Mouse (Mus musculus) neural tube, embryonic 11.5 days (tissue): ENCODE measurements around the gene Cwc27. TPM values are rescaled to one million over a fixed set of nuclear protein-coding genes. Genes with fewer than 3 reads are reported as not detected.

ENCODE experiments used
- ATAC-seq: fragments of 200-750 bp; cut with Nextera tagmentation; 2 replicates; pipeline ENCODE4 v1.8.0; 2017; ENCODE audit warnings: moderate number of reproducible peaks, mild to moderate bottlenecking, moderate TSS enrichment, moderate library complexity; ENCODE audit not compliant: insufficient read depth, low FRiP score, low TSS enrichment
- DNase-seq: peaks from one replicate; pipeline ENCODE4 v3.0.0-alpha.2; 2015; ENCODE audit warnings: low spot score
- H3K27ac ChIP-seq: fragments of 300-500 bp; sonication (generic); 2 replicates; pipeline ENCODE4 v1.5.1; 2014; ENCODE audit warnings: low read depth, mild to moderate bottlenecking, low read length
- H3K27me3 ChIP-seq: fragments of 300-500 bp; sonication (generic); 2 replicates; pipeline ENCODE4 v1.6.1; 2014; ENCODE audit warnings: mild to moderate bottlenecking, low read length, mixed read lengths; ENCODE audit not compliant: control insufficient read depth, insufficient read depth
- H3K36me3 ChIP-seq: fragments of 300-500 bp; sonication (generic); 2 replicates; pipeline ENCODE4 v1.6.1; 2014; ENCODE audit warnings: mild to moderate bottlenecking, low read length, moderate library complexity, mixed read lengths; ENCODE audit not compliant: control insufficient read depth, insufficient read depth
- H3K4me1 ChIP-seq: fragments of 300-500 bp; sonication (generic); 2 replicates; pipeline ENCODE4 v1.6.1; 2014; ENCODE audit warnings: low read length, mixed read lengths; ENCODE audit not compliant: control insufficient read depth, insufficient read depth
- H3K4me2 ChIP-seq: fragments of 300-500 bp; sonication (generic); 2 replicates; pipeline ENCODE4 v1.6.1; 2014; ENCODE audit warnings: low read depth, mild to moderate bottlenecking, moderate library complexity
- H3K4me3 ChIP-seq: fragments of 300-500 bp; sonication (generic); 2 replicates; pipeline ENCODE4 v1.5.1; 2014; ENCODE audit warnings: low read depth, low read length
- H3K9ac ChIP-seq: fragments of 300-500 bp; sonication (generic); 2 replicates; pipeline ENCODE4 v1.6.1; 2014; ENCODE audit warnings: mild to moderate bottlenecking, low read length
- H3K9me3 ChIP-seq: fragments of 300-500 bp; sonication (generic); 2 replicates; pipeline ENCODE4 v1.6.1; 2016; ENCODE audit warnings: low read length; ENCODE audit not compliant: control insufficient read depth
- WGBS: fragments of 180-500 bp; shearing (Covaris S2); extraction: QIAGEN DNeasy Blood & Tissue Kit; methylation state at CpG from one replicate; pipeline ENCODE4 v1.1.7; 2014; 5-methylcytosine and 5-hydroxymethylcytosine counted together
- polyA plus RNA-seq: library from polyadenylated mRNA; unstranded; fragments of >200 nt; fragmentation: Nextera tagmentation; extraction: Ambion mirVana; gene quantifications from 2 replicates; pipeline ENCODE4 v1.2.1, GENCODE M21; 2014

The Cwc27 gene
- polyA plus RNA-seq, 1 experiment from 2014 or later, result 34.3 TPM

DNA sequence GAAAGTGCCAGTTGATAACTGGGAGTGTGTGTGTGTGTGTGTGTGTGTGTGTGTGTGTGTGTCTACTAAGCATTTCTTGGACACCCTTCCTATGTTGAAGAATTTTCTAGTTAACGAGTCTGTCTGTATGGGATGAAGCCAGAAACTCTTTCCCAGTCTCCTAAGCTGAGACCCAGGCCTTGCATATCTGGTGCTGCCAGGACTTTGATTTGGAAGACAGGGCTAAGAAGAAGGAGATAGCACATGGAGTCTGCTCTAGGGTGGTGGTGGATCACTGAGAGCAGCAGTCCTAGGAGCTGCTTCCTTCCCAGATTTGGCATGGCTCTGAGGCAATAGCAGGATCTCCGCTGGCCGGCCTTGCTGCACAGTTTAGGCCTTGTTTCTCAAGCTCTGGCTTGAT is 215.2 kb downstream of the Cwc27 start:
- H3K9me3 ChIP-seq, result no peaks in the 10 kb centered on the region
- WGBS, result 89% methylated on average over 3 of the region's 3 CpGs
- no peak for ATAC-seq
- H3K4me3 ChIP-seq, result no peak overlapping the region
- H3K27ac ChIP-seq, result no peak overlapping the region
- H3K4me1 ChIP-seq, result no peaks in the 10 kb centered on the region
- no peak for DNase-seq
- H3K36me3 ChIP-seq, result no peaks in the 10 kb centered on the region
- H3K4me2 ChIP-seq, result no peak overlapping the region
- no peak overlapping the region for H3K9ac ChIP-seq
- H3K27me3 ChIP-seq, result no peaks in the 10 kb centered on the region

DNA sequence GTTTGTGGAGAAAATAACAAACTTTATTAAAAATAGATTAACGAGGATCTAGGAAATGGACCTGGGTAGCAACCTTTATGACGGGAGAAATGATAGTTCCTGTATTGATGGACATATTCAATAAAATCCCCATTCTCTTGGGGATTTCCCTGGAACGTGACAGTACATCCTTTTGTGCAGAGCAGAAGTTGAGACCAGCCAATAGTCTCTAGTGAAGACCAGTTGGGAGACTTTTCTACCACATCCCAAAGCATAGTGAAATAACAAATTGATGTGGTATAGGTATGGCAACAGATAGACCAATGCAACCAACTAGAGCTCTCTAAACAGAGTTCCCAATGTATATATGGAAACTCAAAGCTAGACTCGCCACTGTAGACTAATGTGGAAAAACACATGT is 220.7 kb downstream of the Cwc27 start:
- Histone ChIP-seq H3K36me3 (no peaks in the 10 kb centered on the region), H3K27ac (no peak overlapping the region), H3K9ac (no peak overlapping the region), H3K27me3 (no peaks in the 10 kb centered on the region), H3K4me3 (no peak overlapping the region), H3K4me2 (no peak overlapping the region), H3K4me1 (no peaks in the 10 kb centered on the region), H3K9me3 (no peaks in the 10 kb centered on the region)
- no peak for ATAC-seq
- no peak for DNase-seq
- 91% methylated on average over 4 of the region's 4 CpGs for WGBS

DNA sequence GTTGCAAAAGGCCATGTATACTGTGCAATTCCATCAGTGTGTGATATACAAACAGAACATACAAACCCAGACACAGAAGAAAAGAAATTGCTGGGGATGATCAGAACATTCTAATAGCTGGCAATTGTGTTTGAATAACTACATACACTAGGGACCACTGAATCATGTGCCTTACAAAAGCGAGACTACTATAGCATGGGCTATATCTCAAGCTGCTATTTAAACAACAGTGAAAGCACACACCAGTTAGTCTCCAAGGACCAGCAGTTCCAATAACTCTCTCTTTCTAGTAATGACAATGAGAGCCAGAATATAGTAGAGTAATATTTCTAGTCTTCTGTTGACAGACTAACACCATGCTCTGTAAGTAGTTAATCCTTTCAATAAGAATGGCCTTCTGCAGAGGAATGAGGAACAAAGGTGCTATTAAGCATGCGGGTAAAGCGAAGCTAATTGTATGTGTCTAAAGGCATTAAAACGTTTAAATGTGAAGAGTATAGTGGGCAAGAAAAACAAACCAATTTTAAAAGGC is 222.1 kb downstream of the Cwc27 start:
- Histone ChIP-seq H3K27me3 (no peaks in the 10 kb centered on the region), H3K9ac (no peak overlapping the region), H3K4me3 (no peak overlapping the region), H3K4me1 (no peaks in the 10 kb centered on the region), H3K9me3 (no peaks in the 10 kb centered on the region), H3K4me2 (no peak overlapping the region), H3K27ac (no peak overlapping the region), H3K36me3 (no peaks in the 10 kb centered on the region)
- WGBS, result 51% methylated on average over 4 of the region's 4 CpGs
- no peak for DNase-seq
- peak; percentile 63; the same call in 1 of the 2 replicates for ATAC-seq

DNA sequence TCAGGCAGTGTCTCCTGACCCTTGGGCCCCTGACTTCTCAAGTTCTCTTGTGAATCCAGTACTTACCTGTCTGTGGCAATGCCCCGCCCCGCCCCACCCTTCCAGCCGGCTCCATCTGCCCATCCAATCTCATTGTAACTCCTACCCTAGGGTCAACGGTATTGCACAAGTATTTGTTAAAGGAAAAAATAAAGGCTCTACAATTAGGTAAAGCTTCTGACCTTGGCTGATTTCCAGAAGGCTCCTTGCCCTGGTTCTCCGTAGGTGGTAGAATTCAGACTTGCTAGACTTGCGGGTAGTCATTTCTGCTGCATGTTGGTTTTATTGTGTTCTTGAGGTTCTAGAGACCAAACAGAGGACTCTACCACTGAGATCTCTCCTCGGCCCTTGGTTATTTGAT is 226.0 kb downstream of the Cwc27 start:
- H3K27ac ChIP-seq, result no peak overlapping the region
- H3K36me3 ChIP-seq, result no peaks in the 10 kb centered on the region
- H3K27me3 ChIP-seq, result no peaks in the 10 kb centered on the region
- no peak overlapping the region for H3K4me3 ChIP-seq
- no peak overlapping the region for H3K4me2 ChIP-seq
- H3K9ac ChIP-seq, result no peak overlapping the region
- no peaks in the 10 kb centered on the region for H3K4me1 ChIP-seq
- 91% methylated on average over 7 of the region's 7 CpGs for WGBS
- ATAC-seq, result no peak
- no peak for DNase-seq
- H3K9me3 ChIP-seq, result no peaks in the 10 kb centered on the region

DNA sequence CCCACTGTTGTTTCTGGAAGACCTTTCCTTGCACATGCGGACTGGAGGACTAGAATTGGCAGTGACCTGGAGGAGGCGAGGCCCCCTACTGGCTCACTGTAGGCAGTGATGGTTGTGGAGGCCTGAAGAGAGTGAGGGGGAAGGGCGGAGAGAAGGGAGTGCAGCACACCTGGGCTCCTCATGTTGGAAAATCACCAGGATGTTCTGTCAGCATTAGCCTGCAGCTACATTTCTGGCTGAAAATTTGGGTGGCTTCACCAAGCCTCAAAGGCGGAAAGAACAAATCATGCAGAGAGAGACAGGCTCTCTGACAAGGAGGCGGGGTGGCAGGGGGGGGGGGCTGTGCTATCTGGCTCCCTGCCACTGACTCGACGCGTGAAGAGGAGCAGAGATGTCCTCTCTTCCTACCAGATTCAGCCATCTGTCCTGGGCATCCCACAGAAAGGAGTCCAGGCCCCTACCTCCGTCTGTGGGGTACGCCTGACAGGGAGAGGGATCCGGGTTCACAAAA is 226.8 kb downstream of the Cwc27 start:
- H3K27me3 ChIP-seq, result no peaks in the 10 kb centered on the region
- H3K9me3 ChIP-seq, result no peaks in the 10 kb centered on the region
- H3K4me1 ChIP-seq, result no peaks in the 10 kb centered on the region
- ATAC-seq, result no peak
- no peak overlapping the region for H3K9ac ChIP-seq
- WGBS, result 51% methylated on average over 11 of the region's 11 CpGs
- no peak overlapping the region for H3K4me3 ChIP-seq
- H3K36me3 ChIP-seq, result no peaks in the 10 kb centered on the region
- peak; percentile 20 for DNase-seq
- H3K4me2 ChIP-seq, result no peak overlapping the region
- H3K27ac ChIP-seq, result no peak overlapping the region

DNA sequence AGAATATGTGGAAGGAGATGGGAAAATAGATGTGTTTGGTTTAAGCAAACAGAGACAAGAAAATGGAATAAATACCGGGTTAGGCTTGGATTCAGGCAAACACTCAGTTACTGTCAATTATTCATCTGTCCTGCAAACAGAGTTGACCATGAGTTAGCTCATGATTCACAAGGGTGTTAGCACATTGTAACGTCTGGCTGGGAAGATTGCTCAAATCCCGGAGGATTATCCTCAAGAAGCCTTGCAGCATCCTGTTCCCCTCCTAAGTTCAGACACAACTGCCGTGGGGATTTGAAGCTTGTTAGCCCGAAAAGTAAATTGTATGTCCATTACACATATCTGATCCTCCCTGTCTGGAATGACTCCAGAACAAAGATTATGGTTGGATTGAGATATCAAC is 228.6 kb downstream of the Cwc27 start:
- no peaks in the 10 kb centered on the region for H3K9me3 ChIP-seq
- DNase-seq (no peak), ATAC-seq (no peak)
- 85% methylated on average over 5 of the region's 5 CpGs for WGBS
- no peaks in the 10 kb centered on the region for H3K36me3 ChIP-seq
- no peak overlapping the region for H3K9ac ChIP-seq
- H3K4me1 ChIP-seq, result no peaks in the 10 kb centered on the region
- no peak overlapping the region for H3K27ac ChIP-seq
- no peak overlapping the region for H3K4me3 ChIP-seq
- no peak overlapping the region for H3K4me2 ChIP-seq
- no peaks in the 10 kb centered on the region for H3K27me3 ChIP-seq

Other genes with a start within 250 kb of the Cwc27 start
- 18.2 and 18.7 TPM in 2 replicates for gene Srek1ip1, start 24.7 kb downstream of the Cwc27 start, polyA plus RNA-seq
- gene Shisal2b, start 46.8 kb upstream of the Cwc27 start, polyA plus RNA-seq, result 0.17 TPM in 1 of 2 replicates, not detected in the other
- 1.7 and 2.3 TPM in 2 replicates for gene Rgs7bp, start 237.8 kb upstream of the Cwc27 start, polyA plus RNA-seq